Mouse (Mus musculus) megakaryocyte, embryonic 14.5 days (primary cell): ENCODE results near the gene Pold1.

ENCODE experiments used
- FLI1 ChIP-seq: IDR thresholded peaks from 2 replicates; pipeline ENCODE4 v1.6.1; 2012; ENCODE audit warnings: low read length, inconsistent platforms, mixed read lengths
- GATA1 ChIP-seq: IDR thresholded peaks from 3 replicates; pipeline ENCODE4 v1.6.1; 2012; ENCODE audit warnings: mixed read lengths, low read length, inconsistent platforms, borderline replicate concordance

DNA sequence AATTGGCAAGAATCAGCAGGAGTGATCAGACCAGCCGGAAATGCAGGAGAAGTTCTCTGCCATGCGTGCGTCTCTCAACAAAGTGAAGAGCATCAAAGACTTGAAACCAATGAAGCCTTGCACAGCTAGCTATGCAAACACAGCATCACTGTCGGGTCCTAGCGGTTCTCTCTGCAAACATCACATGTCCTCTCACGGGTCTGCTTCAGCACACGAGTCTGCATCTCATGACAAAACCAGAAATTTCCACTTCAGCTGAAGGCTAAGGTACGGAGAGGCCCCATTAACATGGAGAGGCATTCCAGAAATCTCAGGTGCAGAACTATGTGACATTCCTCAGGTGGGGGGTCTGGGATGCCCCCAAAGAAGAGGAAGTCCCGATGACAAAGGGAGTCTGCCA, 20.2 kb upstream of the Pold1 start:
- TF ChIP-seq GATA1 (no peak), FLI1 (no peak)
